Mouse (Mus musculus) T-helper 1 cell (primary cell): ENCODE measurements around the gene Gm20517.
"Not testable (repeated sequence)": the region's sequence is repeated elsewhere in the genome, so short reads cannot be mapped to it uniquely, and the experiment has no call there.

ENCODE experiments used
- in situ Hi-C: fragments of 300-600 bp; cut with MboI, MseI; formaldehyde crosslinking; loops from one replicate; pipeline ENCODE4 v1.15.1; 2025; ENCODE audit warnings: high pct_unique_total_duplicates

The Gm20517 gene

GRCm38 (mm10) chr17:47626031-47626430 is 14.6 kb downstream of the Gm20517 start:
- in situ Hi-C loops: no loop called here

- in situ Hi-C loops: no loop called here
Observed at GRCm38 (mm10) chr17:47627791-47628190, 16.4 kb downstream of the Gm20517 start.

GRCm38 (mm10) chr17:47628851-47629676 is 17.7 kb downstream of the Gm20517 start:
- in situ Hi-C loops: no loop called here

- in situ Hi-C loops: no loop called here
Observed at GRCm38 (mm10) chr17:47629717-47630677, 18.6 kb downstream of the Gm20517 start.

GRCm38 (mm10) chr17:47630678-47631065 is 19.3 kb downstream of the Gm20517 start, which contains the start of gene Usp49:
TSS of gene Usp49 (plus strand) at chr17:47630690.
- in situ Hi-C loops: no loop called here

GRCm38 (mm10) chr17:47632181-47632840 is 20.9 kb downstream of the Gm20517 start:
- in situ Hi-C loops: no loop called here

GRCm38 (mm10) chr17:47633999-47634770 is 22.8 kb downstream of the Gm20517 start:
- in situ Hi-C loops: no loop called here

GRCm38 (mm10) chr17:47642992-47643391 is 31.6 kb downstream of the Gm20517 start:
- in situ Hi-C loops: no loop called here

- in situ Hi-C loops: no loop called here
Observed at GRCm38 (mm10) chr17:47646683-47647082, 35.3 kb downstream of the Gm20517 start.

- in situ Hi-C loops: no loop called here
Observed at GRCm38 (mm10) chr17:47648966-47649365, 37.6 kb downstream of the Gm20517 start.

GRCm38 (mm10) chr17:47651953-47652352 is 40.6 kb downstream of the Gm20517 start:
- in situ Hi-C loops: no loop called here

- in situ Hi-C loops: not testable (repeated sequence)
Observed at GRCm38 (mm10) chr17:47654346-47654745, 43.0 kb downstream of the Gm20517 start.

GRCm38 (mm10) chr17:47655697-47656096 is 44.3 kb downstream of the Gm20517 start:
- in situ Hi-C loops: no loop called here

GRCm38 (mm10) chr17:47657901-47658300 is 46.5 kb downstream of the Gm20517 start:
- in situ Hi-C loops: no loop called here

- in situ Hi-C loops: no loop called here
Observed at GRCm38 (mm10) chr17:47658741-47659243, 47.4 kb downstream of the Gm20517 start.

- in situ Hi-C loops: no loop called here
Observed at GRCm38 (mm10) chr17:47663009-47663713, 51.8 kb downstream of the Gm20517 start.

GRCm38 (mm10) chr17:47664474-47664873 is 53.1 kb downstream of the Gm20517 start:
- in situ Hi-C loops: no loop called here

GRCm38 (mm10) chr17:47669166-47669565 is 57.8 kb downstream of the Gm20517 start:
- in situ Hi-C loops: no loop called here

- in situ Hi-C loops: no loop called here
Observed at GRCm38 (mm10) chr17:47671988-47672310, 60.6 kb downstream of the Gm20517 start.
